Mouse (Mus musculus): ENCODE results near the gene 4930404N11Rik. TPM values are rescaled to one million over a fixed set of nuclear protein-coding genes. Genes with fewer than 3 reads are reported as not detected.

4930404N11Rik gene
- polyA plus RNA-seq, 1 experiment from 2014 or later: 0.64 TPM

GRCm38 (mm10) chr10:81335393-81336340 lies 29.9 kb downstream of the 4930404N11Rik start:
- Histone ChIP-seq H3K4me3 (ENCODE audit: low read depth, low read length) (no peak overlapping the region), H3K4me1 (replicated peaks; ENCODE audit: control insufficient read depth, insufficient read depth, low read length) (peaks cover 19% of the 10 kb centered on the region), H3K36me3 (ENCODE audit: control insufficient read depth, insufficient read depth, low read length) (no peaks in the 10 kb centered on the region; the same call in 1 of the 2 replicates), H3K4me2 (no peak overlapping the region), H3K27ac (ENCODE audit: low read depth, low read length) (no peak overlapping the region), H3K9me3 (ENCODE audit: control insufficient read depth, low read length) (no peaks in the 10 kb centered on the region), H3K27me3 (replicated peaks; ENCODE audit: control insufficient read depth, insufficient read depth, low read length) (peaks cover 24% of the 10 kb centered on the region), H3K9ac (ENCODE audit: low read depth, low read length) (no peak overlapping the region)
- DNase-seq (ENCODE audit: low spot score) (no peak), ATAC-seq (replicated peaks; ENCODE audit: low FRiP score) (no peak)
- WGBS: 57% methylated on average over 18 of the region's 19 CpGs

GRCm38 (mm10) chr10:81334324-81334723 lies 31.3 kb downstream of the 4930404N11Rik start:
- DNase-seq (ENCODE audit: low spot score) (no peak), ATAC-seq (replicated peaks; ENCODE audit: low FRiP score) (no peak)
- Histone ChIP-seq H3K4me1 (replicated peaks; ENCODE audit: control insufficient read depth, insufficient read depth, low read length) (peaks cover 20% of the 10 kb centered on the region), H3K27me3 (replicated peaks; ENCODE audit: control insufficient read depth, insufficient read depth, low read length) (peaks cover 24% of the 10 kb centered on the region), H3K9me3 (ENCODE audit: control insufficient read depth, low read length) (no peaks in the 10 kb centered on the region), H3K36me3 (ENCODE audit: control insufficient read depth, insufficient read depth, low read length) (no peaks in the 10 kb centered on the region; the same call in 1 of the 2 replicates), H3K27ac (ENCODE audit: low read depth, low read length) (no peak overlapping the region), H3K9ac (ENCODE audit: low read depth, low read length) (no peak overlapping the region), H3K4me3 (ENCODE audit: low read depth, low read length) (no peak overlapping the region), H3K4me2 (no peak overlapping the region)
- WGBS: 69% methylated on average over 11 of the region's 11 CpGs

- no peak for DNase-seq (ENCODE audit: low spot score)
- Histone ChIP-seq H3K4me1 (replicated peaks; ENCODE audit: control insufficient read depth, insufficient read depth, low read length) (peaks cover 31% of the 10 kb centered on the region), H3K27me3 (replicated peaks; ENCODE audit: control insufficient read depth, insufficient read depth, low read length) (peaks cover 13% of the 10 kb centered on the region), H3K9ac (ENCODE audit: low read depth, low read length) (no peak overlapping the region), H3K4me3 (ENCODE audit: low read depth, low read length) (peak overlapping the region; percentile 15; the same call in 1 of the 2 replicates), H3K27ac (ENCODE audit: low read depth, low read length) (no peak overlapping the region), H3K4me2 (peak overlapping the region; percentile 41), H3K9me3 (ENCODE audit: control insufficient read depth, low read length) (no peaks in the 10 kb centered on the region), H3K36me3 (ENCODE audit: control insufficient read depth, insufficient read depth, low read length) (no peaks in the 10 kb centered on the region; the same call in 1 of the 2 replicates)
- ATAC-seq (replicated peaks; ENCODE audit: low FRiP score): no peak
- WGBS: 33% methylated on average over 29 of the region's 29 CpGs
Measured at GRCm38 (mm10) chr10:81332277-81332676, 33.3 kb downstream of the 4930404N11Rik start.

- DNase-seq (ENCODE audit: low spot score): no peak
- H3K4me1 ChIP-seq (replicated peaks; ENCODE audit: control insufficient read depth, insufficient read depth, low read length): peaks cover 34% of the 10 kb centered on the region
- peaks cover 11% of the 10 kb centered on the region for H3K27me3 ChIP-seq (replicated peaks; ENCODE audit: control insufficient read depth, insufficient read depth, low read length)
- peak overlapping the region; percentile 60; the same call in 1 of the 2 replicates for H3K27ac ChIP-seq (ENCODE audit: low read depth, low read length)
- no peak for ATAC-seq (replicated peaks; ENCODE audit: low FRiP score)
- H3K36me3 ChIP-seq (ENCODE audit: control insufficient read depth, insufficient read depth, low read length): peaks cover 21% of the 10 kb centered on the region
- no peak overlapping the region for H3K4me3 ChIP-seq (ENCODE audit: low read depth, low read length)
- 57% methylated on average over 4 of the region's 4 CpGs for WGBS
- H3K9ac ChIP-seq (ENCODE audit: low read depth, low read length): no peak overlapping the region
- peak overlapping the region; percentile 11; the same call in 1 of the 2 replicates for H3K4me2 ChIP-seq
- H3K9me3 ChIP-seq (ENCODE audit: control insufficient read depth, low read length): no peaks in the 10 kb centered on the region
Measured at GRCm38 (mm10) chr10:81330007-81330406, 35.6 kb downstream of the 4930404N11Rik start.

- no peak overlapping the region; the same call in 1 of the 2 replicates for H3K9ac ChIP-seq (ENCODE audit: low read depth, low read length)
Measured at GRCm38 (mm10) chr10:81329194-81329975, 36.2 kb downstream of the 4930404N11Rik start.

GRCm38 (mm10) chr10:81328386-81328785 lies 37.2 kb downstream of the 4930404N11Rik start, which contains the start of gene Tbxa2r:
TSS of gene Tbxa2r (plus strand) at chr10:81328731.
- DNase-seq (ENCODE audit: low spot score): peak; percentile 61
- H3K27me3 ChIP-seq (replicated peaks; ENCODE audit: control insufficient read depth, insufficient read depth, low read length): peaks cover 11% of the 10 kb centered on the region
- H3K4me3 ChIP-seq (ENCODE audit: low read depth, low read length): peak within 1 kb of the TSS; percentile 16; the same call in 1 of the 2 replicates
- 8% methylated on average over 10 of the region's 10 CpGs for whole genome bisulfite sequencing
- peaks cover 34% of the 10 kb centered on the region for H3K4me1 ChIP-seq (replicated peaks; ENCODE audit: control insufficient read depth, insufficient read depth, low read length)
- H3K27ac ChIP-seq (ENCODE audit: low read depth, low read length): peak within 1 kb of the TSS; percentile 73
- peaks cover 37% of the 10 kb centered on the region for H3K36me3 ChIP-seq (ENCODE audit: control insufficient read depth, insufficient read depth, low read length)
- peak within 1 kb of the TSS; percentile 11; the same call in 1 of the 2 replicates for H3K9ac ChIP-seq (ENCODE audit: low read depth, low read length)
- H3K9me3 ChIP-seq (ENCODE audit: control insufficient read depth, low read length): no peaks in the 10 kb centered on the region
- ATAC-seq (replicated peaks; ENCODE audit: low FRiP score): peak; percentile 54
- peak within 1 kb of the TSS; percentile 40 for H3K4me2 ChIP-seq

More at GRCm38 (mm10) chr10:81329194-81329975, 36.2 kb downstream of the 4930404N11Rik start:
- peaks cover 34% of the 10 kb centered on the region for H3K4me1 ChIP-seq (replicated peaks; ENCODE audit: control insufficient read depth, insufficient read depth, low read length)
- DNase-seq (ENCODE audit: low spot score) (no peak), ATAC-seq (replicated peaks; ENCODE audit: low FRiP score) (no peak)
- H3K36me3 ChIP-seq (ENCODE audit: control insufficient read depth, insufficient read depth, low read length): peaks cover 27% of the 10 kb centered on the region
- peaks cover 11% of the 10 kb centered on the region for H3K27me3 ChIP-seq (replicated peaks; ENCODE audit: control insufficient read depth, insufficient read depth, low read length)
- peak overlapping the region; percentile 16; the same call in 1 of the 2 replicates for H3K4me3 ChIP-seq (ENCODE audit: low read depth, low read length)
- peak overlapping the region; percentile 60 for H3K27ac ChIP-seq (ENCODE audit: low read depth, low read length)
- H3K4me2 ChIP-seq: peak overlapping the region; percentile 40
- WGBS: 62% methylated on average over 10 of the region's 10 CpGs
- no peaks in the 10 kb centered on the region for H3K9me3 ChIP-seq (ENCODE audit: control insufficient read depth, low read length)

GRCm38 (mm10) chr10:81327959-81328358 lies 37.7 kb downstream of the 4930404N11Rik start:
- DNase-seq (ENCODE audit: low spot score) (no peak), ATAC-seq (replicated peaks; ENCODE audit: low FRiP score) (peak; percentile 33)
- H3K36me3 ChIP-seq (ENCODE audit: control insufficient read depth, insufficient read depth, low read length): peaks cover 42% of the 10 kb centered on the region
- 19% methylated on average over 2 of the region's 2 CpGs for WGBS
- peaks cover 8% of the 10 kb centered on the region for H3K27me3 ChIP-seq (replicated peaks; ENCODE audit: control insufficient read depth, insufficient read depth, low read length)
- no peaks in the 10 kb centered on the region for H3K9me3 ChIP-seq (ENCODE audit: control insufficient read depth, low read length)
- H3K27ac ChIP-seq (ENCODE audit: low read depth, low read length): peak overlapping the region; percentile 73
- H3K9ac ChIP-seq (ENCODE audit: low read depth, low read length): 0 out of 2 replicates have a peak overlapping the region, but pooled peaks have one; percentile 11
- H3K4me2 ChIP-seq: peak overlapping the region; percentile 40
- H3K4me3 ChIP-seq (ENCODE audit: low read depth, low read length): no peak overlapping the region
- peaks cover 34% of the 10 kb centered on the region for H3K4me1 ChIP-seq (replicated peaks; ENCODE audit: control insufficient read depth, insufficient read depth, low read length)

GRCm38 (mm10) chr10:81326858-81327257 lies 38.8 kb downstream of the 4930404N11Rik start:
- Histone ChIP-seq H3K4me3 (ENCODE audit: low read depth, low read length) (no peak overlapping the region), H3K4me1 (replicated peaks; ENCODE audit: control insufficient read depth, insufficient read depth, low read length) (peaks cover 36% of the 10 kb centered on the region), H3K27ac (ENCODE audit: low read depth, low read length) (peak overlapping the region; percentile 70), H3K9ac (ENCODE audit: low read depth, low read length) (0 out of 2 replicates have a peak overlapping the region, but pooled peaks have one; percentile 20), H3K27me3 (replicated peaks; ENCODE audit: control insufficient read depth, insufficient read depth, low read length) (no peaks in the 10 kb centered on the region; the same call in 1 of the 2 replicates), H3K36me3 (ENCODE audit: control insufficient read depth, insufficient read depth, low read length) (peaks cover 50% of the 10 kb centered on the region), H3K9me3 (ENCODE audit: control insufficient read depth, low read length) (no peaks in the 10 kb centered on the region), H3K4me2 (peak overlapping the region; percentile 24)
- WGBS: 53% methylated on average over 6 of the region's 6 CpGs
- DNase-seq (ENCODE audit: low spot score) (no peak), ATAC-seq (replicated peaks; ENCODE audit: low FRiP score) (peak; percentile 26; the same call in 1 of the 2 replicates)

All from liver, embryonic 11.5 days (tissue).